Mouse (Mus musculus) thymus, adult 2 months (tissue): ENCODE results near the gene Tssk2.

Experiments
- CTCF ChIP-seq: fragments of 200-500 bp; IDR thresholded peaks from 2 replicates; pipeline ENCODE4 v1.5.1; 2012; ENCODE audit warnings: mild to moderate bottlenecking, control low read depth, low read length, moderate library complexity, borderline replicate concordance; ENCODE audit not compliant: control insufficient read depth, poor library complexity, insufficient read depth; ENCODE audit errors: extremely low read depth
- POLR2A ChIP-seq: fragments of 200-500 bp; IDR thresholded peaks from 2 replicates; pipeline ENCODE4 v1.6.1; 2012; ENCODE audit warnings: mild to moderate bottlenecking, low read length, control low read depth, moderate library complexity; ENCODE audit not compliant: control insufficient read depth, poor library complexity, insufficient read depth; ENCODE audit errors: extremely low read depth

- TF ChIP-seq CTCF (no peak), POLR2A (no peak)
Measured at GRCm38 (mm10) chr16:17849486-17849885, 49.0 kb upstream of the Tssk2 start.
